Mouse (Mus musculus) CH12F3 (cell line): ENCODE data around the gene AF366264.
"Not testable (repeated sequence)": the region's sequence is repeated elsewhere in the genome, so short reads cannot be mapped to it uniquely, and the experiment has no call there.

Source experiments
- in situ Hi-C: fragments of 300-500 bp; cut with MboI; formaldehyde crosslinking; loops from 2 replicates; pipeline ENCODE4 v1.14.3; 2020; ENCODE audit warnings: low sequenced_read_pairs

Gene AF366264

GRCm38 (mm10) chr8:13838289-13838688 lies at the start of gene AF366264:
TSS of gene AF366264 (minus strand) at chr8:13838389.
- in situ Hi-C loops = not testable (repeated sequence)

- in situ Hi-C loops = not testable (repeated sequence)
These were observed 5.1 kb upstream of the AF366264 start for GRCm38 (mm10) chr8:13843286-13843685.

GRCm38 (mm10) chr8:13828598-13829172 lies 9.5 kb downstream of the AF366264 start:
- in situ Hi-C loops = no loop called here

- in situ Hi-C loops = no loop called here
These were observed 38.6 kb downstream of the AF366264 start for GRCm38 (mm10) chr8:13799566-13799965.

GRCm38 (mm10) chr8:13797676-13798075 lies 40.5 kb downstream of the AF366264 start:
- in situ Hi-C loops = no loop called here

GRCm38 (mm10) chr8:13793746-13794101 lies 44.5 kb downstream of the AF366264 start:
- in situ Hi-C loops = no loop called here

- in situ Hi-C loops = no loop called here
These were observed 45.0 kb downstream of the AF366264 start for GRCm38 (mm10) chr8:13793097-13793745.

- in situ Hi-C loops = no loop called here
These were observed 48.6 kb downstream of the AF366264 start for GRCm38 (mm10) chr8:13789606-13790005.

GRCm38 (mm10) chr8:13785764-13786299 lies 52.4 kb downstream of the AF366264 start:
- in situ Hi-C loops = no loop called here

- in situ Hi-C loops = no loop called here
These were observed 52.9 kb downstream of the AF366264 start, which contains the start of gene Upf3a for GRCm38 (mm10) chr8:13785250-13785763. TSS of gene Upf3a (plus strand) at chr8:13785615.
